Mouse (Mus musculus) adrenal gland, adult 8-10 months (tissue): Measurements from ENCODE around the gene Prickle2. TPM values are rescaled to one million over a fixed set of nuclear protein-coding genes. Genes with fewer than 3 reads are reported as not detected.

Experiments
- DNase-seq: peaks from one replicate; pipeline ENCODE4 v3.0.0; 2022
- total RNA-seq, 4 experiments: library from RNA; stranded (reverse); gene quantifications; 2 replicates each; pipeline ENCODE4 v1.2.4; 2022

The Prickle2 gene
- total RNA-seq, 4 experiments from 2014 or later, result 10.7 to 14.3 (median 12.0) TPM

DNA sequence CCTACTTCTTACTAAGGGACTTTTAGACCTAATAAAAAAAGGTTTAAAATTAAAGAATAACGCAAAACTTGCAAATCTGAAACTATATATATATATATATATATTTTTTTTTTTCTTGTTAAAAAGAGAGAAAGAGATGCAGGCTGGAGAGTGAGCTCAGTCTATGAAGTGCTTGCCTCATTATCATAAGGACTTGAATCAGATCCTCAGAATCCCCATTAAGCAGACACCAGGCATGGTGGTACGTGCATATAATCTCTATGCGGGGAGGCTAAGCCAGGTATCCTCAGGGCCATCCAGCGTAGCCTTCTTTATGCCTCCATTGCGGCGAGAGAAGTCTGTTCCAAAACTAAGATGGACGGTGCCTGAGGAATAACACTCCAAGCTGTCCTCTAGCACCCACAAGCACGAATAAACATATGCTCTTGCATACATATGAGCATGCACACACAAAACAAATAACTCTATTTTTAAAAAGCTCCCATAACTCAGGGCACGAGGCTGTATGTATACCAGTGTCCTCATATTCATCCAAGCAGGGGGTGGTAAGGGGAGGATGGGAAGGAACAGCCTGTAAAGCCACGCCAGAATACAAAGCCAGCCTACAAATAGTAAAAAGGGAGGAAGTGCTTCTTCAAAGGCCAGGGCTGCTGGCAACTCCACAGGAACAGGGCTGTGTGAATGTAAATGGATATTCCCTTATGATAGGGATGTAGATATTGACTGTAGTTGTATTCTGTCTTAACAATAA lies 358.5 kb downstream of the Prickle2 start:
- no peak for DNase-seq

DNA sequence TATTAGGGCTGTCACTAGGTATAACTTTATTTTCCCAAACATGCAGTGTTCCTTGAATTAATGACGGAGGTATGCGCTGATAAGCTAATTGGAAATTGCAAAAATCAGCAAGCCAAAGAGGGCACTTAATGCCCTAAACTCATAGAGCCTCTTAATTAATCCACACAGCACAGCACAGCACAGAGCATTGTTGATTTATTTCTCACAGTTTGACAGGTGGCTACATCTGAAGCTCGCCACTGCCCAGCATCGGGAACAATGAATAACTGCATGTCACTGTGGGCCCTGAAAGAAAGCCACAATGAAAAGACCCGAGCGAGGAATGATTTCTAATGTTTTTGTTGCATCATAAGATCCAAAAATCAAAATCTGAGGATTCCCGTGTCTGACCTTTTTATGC lies 359.2 kb downstream of the Prickle2 start:
- no peak for DNase-seq

DNA sequence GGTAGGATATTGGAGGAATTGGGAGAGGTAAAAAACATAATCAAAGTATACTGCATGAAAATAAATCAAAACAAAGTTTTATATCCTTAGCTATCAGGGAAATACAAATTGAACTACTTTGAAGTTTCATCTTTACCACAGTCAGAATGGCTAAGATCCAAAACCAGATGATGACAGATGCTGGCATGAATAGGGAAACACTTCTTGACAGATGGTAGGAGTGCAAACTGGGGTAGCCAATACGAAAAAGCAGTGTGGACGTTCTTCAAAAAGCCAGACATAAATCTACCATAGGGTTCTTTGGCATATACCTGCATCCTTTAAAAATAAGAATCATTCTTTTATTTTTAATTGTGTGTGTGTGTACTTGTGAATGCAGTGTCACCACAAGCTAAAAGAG lies 360.8 kb downstream of the Prickle2 start:
- DNase-seq, result no peak

DNA sequence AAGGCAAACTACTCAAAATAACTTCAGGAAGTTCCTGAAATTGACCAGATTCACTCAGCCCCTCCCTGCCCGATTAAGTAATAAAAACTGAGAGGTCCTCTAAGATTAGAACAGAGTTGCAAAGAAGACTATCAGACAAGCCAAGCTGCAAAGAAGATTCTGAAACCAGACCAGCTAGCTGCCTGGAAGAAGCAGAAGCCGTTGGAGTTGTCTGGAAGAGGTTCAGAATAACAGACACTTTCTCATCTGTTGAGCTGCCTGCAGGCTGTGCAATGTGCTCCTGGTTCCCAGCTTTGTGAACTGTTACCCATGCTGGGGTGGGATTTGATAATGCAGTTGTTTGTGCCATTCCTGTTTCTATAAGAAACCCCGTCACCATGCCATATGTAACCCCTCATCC lies 361.4 kb downstream of the Prickle2 start:
- no peak for DNase-seq

Other genes with a start within 250 kb of the Prickle2 start
- gene A730049H05Rik, start 110.3 kb upstream of the Prickle2 start, total RNA-seq, result 1 to 10 TPM; 1.9 to 7.0 (median 2.4) TPM
- gene Gm15737, start 163.2 kb upstream of the Prickle2 start, total RNA-seq, result under 1 TPM in 1 of 4 experiments, not detected in 3; 0.06 TPM
- gene Adamts9, start 237.3 kb upstream of the Prickle2 start, total RNA-seq, result 10 to 100 TPM; 15.1 to 22.1 (median 18.6) TPM